Mouse (Mus musculus) neutrophil, adult 5-6 weeks (primary cell): ENCODE data around the gene Ssu72. TPM values are rescaled to one million over a fixed set of nuclear protein-coding genes. Genes with fewer than 3 reads are reported as not detected.

Source experiments
- ATAC-seq: fragments of 151-379, 151-347 bp; 2 replicates; pipeline ENCODE4 v1.8.0; 2017; ENCODE audit warnings: mild to moderate bottlenecking, moderate TSS enrichment; ENCODE audit not compliant: insufficient number of reproducible peaks, poor library complexity, low FRiP score, severe bottlenecking; ENCODE audit errors: extremely low read depth
- total RNA-seq: library from RNA; stranded (forward); fragments of 200-1000 nt; gene quantifications from 2 replicates; pipeline ENCODE4 v1.2.3, GENCODE M21; 2017

Gene Ssu72
- total RNA-seq, 1 experiment from 2014 or later = 148 TPM

- ATAC-seq = peak; percentile 33; the same call in 1 of the 2 replicates
Measured at GRCm38 (mm10) chr4:155774971-155775740, 70.6 kb downstream of the Ssu72 start.

DNA sequence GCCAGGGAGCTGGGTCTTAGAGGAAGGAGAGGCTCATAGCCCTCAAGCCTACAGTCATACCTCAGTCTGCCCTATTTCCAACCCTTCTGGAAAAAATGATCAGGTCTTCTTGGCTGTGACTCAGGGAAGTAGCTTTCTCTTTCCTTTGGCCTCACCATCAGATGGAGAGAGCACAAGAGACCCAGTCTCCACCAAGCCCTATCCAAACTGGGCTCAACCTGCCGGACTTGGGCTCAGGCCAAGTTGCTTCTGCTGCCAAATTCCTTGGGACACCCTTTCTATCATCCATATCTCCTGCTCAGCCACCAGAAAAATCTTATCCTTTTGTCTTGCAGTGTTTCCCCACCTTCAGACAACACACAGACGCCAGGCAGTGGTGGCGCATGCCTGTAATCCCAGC lies 71.3 kb downstream of the Ssu72 start:
- no peak for ATAC-seq

GRCm38 (mm10) chr4:155776704-155777335 lies 72.2 kb downstream of the Ssu72 start:
- no peak for ATAC-seq

- no peak for ATAC-seq
Measured at GRCm38 (mm10) chr4:155777816-155778215, 73.2 kb downstream of the Ssu72 start.

GRCm38 (mm10) chr4:155779498-155779897 lies 74.9 kb downstream of the Ssu72 start:
- no peak for ATAC-seq

DNA sequence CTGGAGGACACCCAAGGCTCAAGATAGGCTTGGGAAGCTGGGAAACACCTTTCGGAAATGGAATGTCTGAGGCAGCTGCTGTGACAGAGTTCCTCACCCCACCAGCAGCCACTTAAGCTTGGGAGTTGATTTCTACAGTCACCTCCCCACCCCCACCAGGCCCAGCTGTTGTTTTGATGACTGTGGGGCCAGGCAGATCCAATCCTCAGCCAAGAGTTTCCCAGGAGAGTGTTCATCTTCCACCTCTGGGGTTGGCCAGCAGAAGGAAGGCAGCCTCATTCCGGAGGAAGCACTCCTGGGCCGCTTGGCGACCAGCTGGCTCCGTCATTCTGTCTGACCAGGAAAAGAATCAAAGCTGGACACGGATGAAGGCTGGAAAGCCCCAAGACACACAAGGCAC lies 76.3 kb downstream of the Ssu72 start:
- ATAC-seq = no peak

Other genes with a start within 250 kb of the Ssu72 start
- not detected in 2 replicates for gene Tmem52, start 235.7 kb upstream of the Ssu72 start, total RNA-seq
- gene Gnb1, start 213.4 kb upstream of the Ssu72 start, total RNA-seq = 120 and 143 TPM in 2 replicates
- gene Nadk, start 142.4 kb upstream of the Ssu72 start, total RNA-seq = 281 and 295 TPM in 2 replicates
- 10.0 and 11.3 TPM in 2 replicates for gene Slc35e2, start 103.4 kb upstream of the Ssu72 start, total RNA-seq
- gene Cdk11b, start 79.9 kb upstream of the Ssu72 start, total RNA-seq = 135 and 137 TPM in 2 replicates
- gene Gm10563, start 59.4 kb upstream of the Ssu72 start, total RNA-seq = not detected in 2 replicates
- gene Mmp23, start 51.4 kb upstream of the Ssu72 start, total RNA-seq = 0.74 and 0.93 TPM in 2 replicates
- 37.0 and 38.5 TPM in 2 replicates for gene Mib2, start 35.6 kb upstream of the Ssu72 start, total RNA-seq
- gene Fndc10, start 10.5 kb upstream of the Ssu72 start, total RNA-seq = 0.23 and 0.37 TPM in 2 replicates
- 0.12 and 0.61 TPM in 2 replicates for gene Tmem240, start 30.0 kb downstream of the Ssu72 start, total RNA-seq
- gene Atad3a, start 56.3 kb downstream of the Ssu72 start, total RNA-seq = 41.5 and 55.2 TPM in 2 replicates
- 0.12 and 0.37 TPM in 2 replicates for gene Vwa1, start 69.9 kb downstream of the Ssu72 start, total RNA-seq
- 0.12 TPM in 1 of 2 replicates, not detected in the other for gene Tmem88b, start 81.1 kb downstream of the Ssu72 start, total RNA-seq
- gene Ankrd65, start 85.6 kb downstream of the Ssu72 start, total RNA-seq = not detected in 2 replicates
- gene Mrpl20, start 98.1 kb downstream of the Ssu72 start, total RNA-seq = 30.4 and 33.5 TPM in 2 replicates
- gene Ccnl2, start 107.7 kb downstream of the Ssu72 start, total RNA-seq = 394 and 410 TPM in 2 replicates
- gene Aurkaip1, start 126.5 kb downstream of the Ssu72 start, total RNA-seq = 129 and 133 TPM in 2 replicates
- 0.47 and 2.3 TPM in 2 replicates for gene Mxra8, start 134.9 kb downstream of the Ssu72 start, total RNA-seq
- 32.8 and 39.2 TPM in 2 replicates for gene Dvl1, start 142.6 kb downstream of the Ssu72 start, total RNA-seq
- 1.4 and 1.8 TPM in 2 replicates for gene Tas1r3, start 158.6 kb downstream of the Ssu72 start, total RNA-seq
- 2.3 and 10.1 TPM in 2 replicates for gene Cptp, start 164.6 kb downstream of the Ssu72 start, total RNA-seq
- gene Ints11, start 164.7 kb downstream of the Ssu72 start, total RNA-seq = 25.4 and 26.8 TPM in 2 replicates
- 10.1 and 10.3 TPM in 2 replicates for gene Pusl1, start 187.0 kb downstream of the Ssu72 start, total RNA-seq
- 15.7 and 17.5 TPM in 2 replicates for gene Acap3, start 187.0 kb downstream of the Ssu72 start, total RNA-seq
- 87.4 and 90.2 TPM in 2 replicates for gene Ube2j2, start 239.0 kb downstream of the Ssu72 start, total RNA-seq